Mouse (Mus musculus): ENCODE measurements around the gene Polr2l. TPM values are rescaled to one million over a fixed set of nuclear protein-coding genes. Genes with fewer than 3 reads are reported as not detected.

Gene Polr2l
- polyA plus RNA-seq, 1 experiment = 12.1 TPM

DNA sequence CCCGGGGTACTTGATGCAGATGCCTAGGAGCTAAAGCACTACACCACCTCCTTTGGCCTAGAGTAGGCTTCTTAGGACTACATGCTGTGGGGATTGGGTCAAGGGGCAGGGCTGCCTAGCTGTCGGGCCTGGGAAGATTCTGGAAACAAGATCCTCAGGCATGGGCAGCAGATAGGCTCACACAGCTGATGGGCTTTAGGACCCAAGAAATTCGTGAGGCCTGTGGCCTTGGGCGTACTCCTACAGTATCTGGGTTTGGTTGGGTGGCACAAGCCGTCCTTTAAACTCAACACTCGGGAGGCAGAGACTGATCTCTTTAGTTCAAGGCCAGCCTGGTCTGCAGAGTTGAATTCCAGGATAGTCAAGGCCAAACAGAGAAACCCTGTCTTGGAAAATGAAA is 2.7 kb downstream of the Polr2l start:
- H3K9ac ChIP-seq (ENCODE audit: low read depth, poor library complexity, severe bottlenecking) = no peak overlapping the region
- TF ChIP-seq CTCF (IDR thresholded peaks at IDR 0.05; ENCODE audit: low read depth, low read length) = no peak
- no peak for TF ChIP-seq EP300 (IDR thresholded peaks at IDR 0.05; ENCODE audit: insufficient read depth, low read depth, low read length)
- TF ChIP-seq POLR2A (IDR thresholded peaks at IDR 0.05; ENCODE audit: insufficient read depth, low read length) = no peak
- H3K4me1 ChIP-seq (ENCODE audit: control insufficient read depth, insufficient read depth, low read length) = no peaks in the 10 kb centered on the region
- peaks cover 22% of the 10 kb centered on the region for H3K36me3 ChIP-seq (ENCODE audit: control insufficient read depth, insufficient read depth, low read length, poor library complexity, severe bottlenecking)
- no peaks in the 10 kb centered on the region for H3K27me3 ChIP-seq (ENCODE audit: control insufficient read depth, insufficient read depth, low read length, poor library complexity, severe bottlenecking)
- H3K27ac ChIP-seq (ENCODE audit: insufficient read depth, low read length) = no peak overlapping the region
- no peaks in the 10 kb centered on the region for H3K9me3 ChIP-seq (replicated peaks; ENCODE audit: control insufficient read depth, insufficient read depth, low read length, poor library complexity, severe bottlenecking)
- H3K4me3 ChIP-seq (ENCODE audit: low read depth, low read length) = no peak overlapping the region

DNA sequence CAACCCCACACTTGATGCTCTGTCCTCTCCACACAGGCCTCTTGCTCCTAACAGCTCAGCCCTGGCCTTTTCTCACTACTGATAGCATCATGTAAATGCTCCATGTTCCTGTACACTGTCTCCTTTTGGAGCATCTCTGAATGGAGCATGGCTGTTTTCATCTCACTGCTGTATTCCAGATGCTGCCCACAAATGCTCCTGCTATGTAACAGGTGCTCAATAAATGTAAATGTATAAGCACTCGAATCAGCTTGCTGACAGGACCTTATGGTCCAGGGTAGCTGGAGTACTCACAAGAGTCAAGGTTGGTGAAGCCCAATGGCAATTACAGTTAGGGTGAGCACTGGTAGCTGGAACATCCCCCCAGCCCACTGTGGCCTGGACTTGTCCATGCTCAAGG is 3.7 kb downstream of the Polr2l start:
- no peaks in the 10 kb centered on the region for H3K9me3 ChIP-seq (replicated peaks; ENCODE audit: control insufficient read depth, insufficient read depth, low read length, poor library complexity, severe bottlenecking)
- peaks cover 3% of the 10 kb centered on the region for H3K4me1 ChIP-seq (ENCODE audit: control insufficient read depth, insufficient read depth, low read length)
- no peak overlapping the region for H3K9ac ChIP-seq (ENCODE audit: low read depth, poor library complexity, severe bottlenecking)
- H3K27ac ChIP-seq (ENCODE audit: insufficient read depth, low read length) = no peak overlapping the region
- H3K27me3 ChIP-seq (ENCODE audit: control insufficient read depth, insufficient read depth, low read length, poor library complexity, severe bottlenecking) = no peaks in the 10 kb centered on the region
- TF ChIP-seq CTCF (IDR thresholded peaks at IDR 0.05; ENCODE audit: low read depth, low read length) = no peak
- no peak for TF ChIP-seq POLR2A (IDR thresholded peaks at IDR 0.05; ENCODE audit: insufficient read depth, low read length)
- TF ChIP-seq EP300 (IDR thresholded peaks at IDR 0.05; ENCODE audit: insufficient read depth, low read depth, low read length) = no peak
- H3K36me3 ChIP-seq (ENCODE audit: control insufficient read depth, insufficient read depth, low read length, poor library complexity, severe bottlenecking) = peaks cover 22% of the 10 kb centered on the region
- no peak overlapping the region for H3K4me3 ChIP-seq (ENCODE audit: low read depth, low read length)

DNA sequence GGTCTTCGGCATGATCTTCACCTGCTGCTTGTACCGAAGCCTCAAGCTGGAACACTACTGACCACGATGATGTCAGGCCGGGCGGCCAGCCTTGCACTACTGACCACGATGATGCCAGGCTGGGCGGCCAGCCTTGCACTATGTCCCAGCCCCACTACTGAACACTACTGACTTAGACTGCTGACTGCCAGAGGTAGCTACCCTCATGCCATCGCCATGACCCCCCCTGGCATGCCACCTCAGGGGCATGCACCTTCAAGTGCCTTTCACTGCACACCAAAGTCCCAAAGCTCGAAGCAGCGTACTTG is 4.3 kb downstream of the Polr2l start:
- Histone ChIP-seq H3K4me1 (ENCODE audit: control insufficient read depth, insufficient read depth, low read length) (peaks cover 3% of the 10 kb centered on the region), H3K4me3 (ENCODE audit: low read depth, low read length) (no peak overlapping the region), H3K9ac (ENCODE audit: low read depth, poor library complexity, severe bottlenecking) (no peak overlapping the region), H3K27me3 (ENCODE audit: control insufficient read depth, insufficient read depth, low read length, poor library complexity, severe bottlenecking) (no peaks in the 10 kb centered on the region), H3K27ac (ENCODE audit: insufficient read depth, low read length) (no peak overlapping the region), H3K9me3 (replicated peaks; ENCODE audit: control insufficient read depth, insufficient read depth, low read length, poor library complexity, severe bottlenecking) (no peaks in the 10 kb centered on the region), H3K36me3 (ENCODE audit: control insufficient read depth, insufficient read depth, low read length, poor library complexity, severe bottlenecking) (peaks cover 22% of the 10 kb centered on the region)
- TF ChIP-seq CTCF (IDR thresholded peaks at IDR 0.05; ENCODE audit: low read depth, low read length) (no peak), EP300 (IDR thresholded peaks at IDR 0.05; ENCODE audit: insufficient read depth, low read depth, low read length) (no peak), POLR2A (IDR thresholded peaks at IDR 0.05; ENCODE audit: insufficient read depth, low read length) (no peak)

DNA sequence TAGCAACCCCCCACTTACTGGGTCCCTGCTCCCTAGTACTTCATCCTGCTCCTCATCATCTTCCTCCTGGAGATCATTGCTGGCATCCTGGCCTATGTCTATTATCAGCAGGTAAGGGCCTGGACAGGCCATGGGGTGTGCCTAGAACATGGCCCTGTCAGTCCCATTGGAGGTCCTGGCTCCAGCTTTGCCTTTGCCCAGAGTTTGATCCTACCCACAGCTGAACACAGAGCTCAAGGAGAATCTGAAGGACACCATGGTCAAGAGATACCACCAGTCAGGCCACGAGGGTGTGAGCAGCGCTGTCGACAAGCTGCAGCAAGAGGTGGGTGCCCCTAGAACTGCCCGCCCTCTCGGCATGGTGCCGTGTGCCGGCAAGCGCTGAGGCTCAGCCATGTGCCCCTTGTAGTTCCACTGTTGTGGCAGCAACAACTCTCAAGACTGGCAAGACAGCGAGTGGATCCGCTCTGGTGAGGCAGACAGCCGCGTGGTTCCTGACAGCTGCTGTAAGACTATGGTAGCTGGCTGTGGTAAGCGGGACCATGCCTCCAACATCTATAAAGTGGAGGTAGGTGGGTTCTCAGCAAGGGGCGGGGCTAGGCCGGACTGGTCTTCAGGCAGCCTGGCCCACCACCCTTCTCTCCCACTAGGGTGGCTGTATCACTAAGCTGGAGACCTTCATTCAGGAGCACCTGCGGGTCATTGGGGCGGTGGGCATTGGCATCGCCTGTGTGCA is 4.9 kb downstream of the Polr2l start:
- H3K9ac ChIP-seq (ENCODE audit: low read depth, poor library complexity, severe bottlenecking) = no peak overlapping the region
- peaks cover 22% of the 10 kb centered on the region for H3K36me3 ChIP-seq (ENCODE audit: control insufficient read depth, insufficient read depth, low read length, poor library complexity, severe bottlenecking)
- H3K9me3 ChIP-seq (replicated peaks; ENCODE audit: control insufficient read depth, insufficient read depth, low read length, poor library complexity, severe bottlenecking) = no peaks in the 10 kb centered on the region
- TF ChIP-seq CTCF (IDR thresholded peaks at IDR 0.05; ENCODE audit: low read depth, low read length) = no peak
- TF ChIP-seq POLR2A (IDR thresholded peaks at IDR 0.05; ENCODE audit: insufficient read depth, low read length) = no peak
- no peak for TF ChIP-seq EP300 (IDR thresholded peaks at IDR 0.05; ENCODE audit: insufficient read depth, low read depth, low read length)
- H3K4me1 ChIP-seq (ENCODE audit: control insufficient read depth, insufficient read depth, low read length) = peaks cover 5% of the 10 kb centered on the region
- H3K27ac ChIP-seq (ENCODE audit: insufficient read depth, low read length) = no peak overlapping the region
- H3K4me3 ChIP-seq (ENCODE audit: low read depth, low read length) = no peak overlapping the region
- no peaks in the 10 kb centered on the region for H3K27me3 ChIP-seq (ENCODE audit: control insufficient read depth, insufficient read depth, low read length, poor library complexity, severe bottlenecking)

DNA sequence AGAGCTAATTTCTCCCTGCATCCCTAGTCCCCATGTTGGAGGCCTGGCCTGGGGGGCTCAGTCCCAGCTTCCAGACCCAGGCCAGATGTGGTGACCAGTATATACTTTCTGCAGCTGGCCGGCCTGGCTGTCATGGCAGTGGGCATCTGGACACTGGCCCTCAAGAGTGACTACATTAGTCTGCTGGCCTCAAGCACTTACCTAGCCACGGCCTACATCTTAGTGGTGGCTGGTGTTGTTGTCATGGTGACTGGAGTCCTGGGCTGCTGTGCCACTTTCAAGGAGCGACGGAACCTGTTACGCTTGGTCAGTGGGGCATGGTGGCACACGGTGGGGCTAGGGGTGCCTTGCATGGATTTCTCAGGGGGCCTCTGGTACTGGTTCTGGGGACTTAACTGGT is 5.6 kb downstream of the Polr2l start:
- peaks cover 5% of the 10 kb centered on the region for H3K4me1 ChIP-seq (ENCODE audit: control insufficient read depth, insufficient read depth, low read length)
- no peaks in the 10 kb centered on the region for H3K27me3 ChIP-seq (ENCODE audit: control insufficient read depth, insufficient read depth, low read length, poor library complexity, severe bottlenecking)

DNA sequence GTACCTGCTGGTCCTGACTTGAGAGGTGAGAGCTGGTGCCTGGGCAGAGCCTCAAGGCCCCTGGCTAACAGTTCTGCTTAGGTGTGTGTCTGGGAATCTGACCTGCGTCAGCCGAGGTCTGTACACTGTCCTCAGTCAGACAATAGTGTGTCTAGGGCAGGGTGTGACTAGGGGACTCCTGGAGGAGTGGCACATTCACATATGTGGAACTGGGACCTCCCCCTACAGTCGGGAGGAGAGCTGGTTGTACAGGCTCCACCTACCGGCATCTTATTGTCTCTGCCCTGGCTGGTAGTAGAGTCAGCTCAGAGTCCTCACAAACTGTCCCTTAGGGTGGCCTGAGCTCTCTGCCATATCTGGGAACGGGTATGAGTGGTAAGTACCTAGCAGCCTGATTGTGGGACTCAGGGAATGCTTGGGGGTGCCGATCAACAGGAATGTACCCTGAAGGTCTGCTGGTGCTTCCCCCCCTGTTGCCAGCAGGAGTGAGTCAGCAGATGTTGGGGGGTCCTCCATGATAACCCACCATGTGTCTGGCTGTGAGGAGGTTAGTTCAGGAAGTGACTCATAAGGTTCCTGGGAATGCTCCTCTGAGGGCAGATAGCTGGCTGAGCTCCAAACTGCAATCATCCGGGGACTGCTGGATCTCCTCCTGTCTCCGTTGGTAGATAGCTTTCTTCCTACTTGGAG is 6.3 kb downstream of the Polr2l start:
- Histone ChIP-seq H3K27me3 (ENCODE audit: control insufficient read depth, insufficient read depth, low read length, poor library complexity, severe bottlenecking) (no peaks in the 10 kb centered on the region), H3K4me1 (ENCODE audit: control insufficient read depth, insufficient read depth, low read length) (peaks cover 5% of the 10 kb centered on the region), H3K9ac (ENCODE audit: low read depth, poor library complexity, severe bottlenecking) (peak overlapping the region; percentile 77), H3K4me3 (ENCODE audit: low read depth, low read length) (peak overlapping the region; percentile 88), H3K9me3 (replicated peaks; ENCODE audit: control insufficient read depth, insufficient read depth, low read length, poor library complexity, severe bottlenecking) (no peaks in the 10 kb centered on the region), H3K27ac (ENCODE audit: insufficient read depth, low read length) (peak overlapping the region; percentile 68), H3K36me3 (ENCODE audit: control insufficient read depth, insufficient read depth, low read length, poor library complexity, severe bottlenecking) (peaks cover 22% of the 10 kb centered on the region)
- TF ChIP-seq CTCF (IDR thresholded peaks at IDR 0.05; ENCODE audit: low read depth, low read length) = peak; percentile 53
- peak; percentile 47 for TF ChIP-seq POLR2A (IDR thresholded peaks at IDR 0.05; ENCODE audit: insufficient read depth, low read length)
- no peak for TF ChIP-seq EP300 (IDR thresholded peaks at IDR 0.05; ENCODE audit: insufficient read depth, low read depth, low read length)

More for the DNA sequence above, 5.6 kb downstream of the Polr2l start:
- Histone ChIP-seq H3K4me3 (ENCODE audit: low read depth, low read length) (peak overlapping the region; percentile 88), H3K9me3 (replicated peaks; ENCODE audit: control insufficient read depth, insufficient read depth, low read length, poor library complexity, severe bottlenecking) (no peaks in the 10 kb centered on the region), H3K9ac (ENCODE audit: low read depth, poor library complexity, severe bottlenecking) (peak overlapping the region; percentile 77), H3K36me3 (ENCODE audit: control insufficient read depth, insufficient read depth, low read length, poor library complexity, severe bottlenecking) (peaks cover 22% of the 10 kb centered on the region), H3K27ac (ENCODE audit: insufficient read depth, low read length) (peak overlapping the region; percentile 29)
- TF ChIP-seq EP300 (IDR thresholded peaks at IDR 0.05; ENCODE audit: insufficient read depth, low read depth, low read length) (no peak), POLR2A (IDR thresholded peaks at IDR 0.05; ENCODE audit: insufficient read depth, low read length) (no peak), CTCF (IDR thresholded peaks at IDR 0.05; ENCODE audit: low read depth, low read length) (no peak)

Measured in ES-Bruce4 (cell line).